Mouse (Mus musculus) monocyte, adult 2 months (primary cell): ENCODE measurements around the gene Acy3.
"Not testable (repeated sequence)": the region's sequence is repeated elsewhere in the genome, so short reads cannot be mapped to it uniquely, and the experiment has no call there.

Experiments used
- DNase-seq, 2 experiments: peaks; one replicate each; pipeline ENCODE4 v3.0.0; 2022; ENCODE audit warnings: low spot score in 2 of 2, low read depth in 1 of 2

The Acy3 gene

GRCm38 (mm10) chr19:3972229-3972628 is 14.1 kb upstream of the Acy3 start, which contains the start of gene Aldh3b2:
Gene Aldh3b2 (plus strand): TSS chr19:3972328.
- no peak for DNase-seq

- DNase-seq = not testable (repeated sequence)
These were observed 11.8 kb upstream of the Acy3 start for GRCm38 (mm10) chr19:3974608-3975007.

- DNase-seq = no peak
These were observed 10.5 kb upstream of the Acy3 start for GRCm38 (mm10) chr19:3975866-3976265.

DNA sequence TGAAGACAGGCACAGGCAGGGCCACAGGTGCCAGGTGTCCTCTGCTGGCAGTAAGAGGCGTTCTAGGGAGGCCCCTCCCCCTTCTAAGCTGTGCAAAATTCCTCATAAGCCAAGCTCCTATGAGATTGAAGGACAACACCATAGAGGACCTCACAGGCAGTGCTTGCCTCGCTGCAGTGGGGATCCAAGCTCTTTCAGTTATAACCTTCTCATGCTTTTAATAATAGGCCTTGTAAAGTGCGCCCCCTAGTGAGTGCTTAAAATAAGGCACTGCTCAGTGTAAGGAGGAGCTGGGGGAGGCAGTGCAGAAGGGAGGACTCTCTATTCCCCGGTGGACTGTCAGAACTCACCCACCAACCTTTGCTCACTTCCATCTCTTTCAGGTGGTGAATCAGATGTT is 6.1 kb upstream of the Acy3 start:
- peak; percentile 29 to 57 for DNase-seq

- no peak for DNase-seq
These were observed 5.5 kb upstream of the Acy3 start for GRCm38 (mm10) chr19:3980917-3981316.

DNA sequence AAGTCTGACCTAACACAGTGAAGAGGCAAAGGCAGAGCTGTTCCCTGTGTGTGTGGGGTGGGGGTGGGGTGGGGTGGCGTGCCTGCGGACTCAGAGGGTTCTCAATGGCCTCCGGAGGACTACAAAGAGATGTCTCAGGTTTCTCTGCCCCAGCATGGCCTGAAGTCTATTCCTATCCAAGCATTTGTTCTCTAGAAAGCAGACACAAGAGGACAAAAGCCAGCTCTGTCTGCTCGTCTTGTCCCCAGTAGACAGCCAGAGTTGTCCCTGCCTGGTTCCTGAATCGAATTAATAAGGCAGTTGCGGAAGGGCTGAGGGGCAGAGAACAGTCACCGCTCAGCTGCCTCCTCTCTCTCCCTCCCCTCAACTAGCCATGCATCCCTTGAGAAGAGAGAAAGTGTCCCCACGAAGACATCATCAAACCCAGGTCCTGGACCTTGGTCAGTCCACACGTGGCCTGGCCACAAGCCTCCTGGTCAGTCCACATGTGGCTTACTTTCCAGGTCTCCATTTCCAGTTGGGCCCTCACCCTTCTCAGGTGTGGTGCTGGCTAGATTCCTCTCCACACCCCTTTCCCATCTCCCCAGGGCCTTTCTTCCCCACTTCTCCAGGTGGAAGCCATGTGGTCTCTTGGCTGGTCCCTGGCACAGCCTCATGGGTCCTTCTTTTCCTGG is 2.7 kb upstream of the Acy3 start:
- DNase-seq = no peak

DNA sequence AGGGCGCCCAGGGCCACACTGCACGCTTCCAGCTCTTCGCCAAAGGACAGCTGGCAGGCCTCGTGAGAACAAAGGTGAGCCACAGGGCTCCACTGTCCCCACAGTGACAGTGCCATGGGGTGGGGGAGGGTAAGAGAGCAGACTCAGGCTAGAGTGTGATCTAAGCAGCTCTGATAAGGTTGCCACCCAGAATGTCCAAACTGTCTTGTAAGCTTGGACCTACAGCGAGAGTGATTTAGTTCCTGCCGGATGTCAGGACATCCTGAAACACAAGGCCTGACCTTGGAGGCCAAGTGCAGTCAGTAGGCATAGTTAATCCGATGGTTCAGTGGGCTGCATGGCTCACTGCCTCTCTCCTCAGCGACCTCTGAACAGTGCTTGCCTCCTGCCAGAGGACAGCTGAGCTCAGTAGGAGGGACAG is 1.1 kb upstream of the Acy3 start:
- no peak for DNase-seq

GRCm38 (mm10) chr19:3988066-3988465 is 1.7 kb downstream of the Acy3 start:
- DNase-seq = no peak

DNA sequence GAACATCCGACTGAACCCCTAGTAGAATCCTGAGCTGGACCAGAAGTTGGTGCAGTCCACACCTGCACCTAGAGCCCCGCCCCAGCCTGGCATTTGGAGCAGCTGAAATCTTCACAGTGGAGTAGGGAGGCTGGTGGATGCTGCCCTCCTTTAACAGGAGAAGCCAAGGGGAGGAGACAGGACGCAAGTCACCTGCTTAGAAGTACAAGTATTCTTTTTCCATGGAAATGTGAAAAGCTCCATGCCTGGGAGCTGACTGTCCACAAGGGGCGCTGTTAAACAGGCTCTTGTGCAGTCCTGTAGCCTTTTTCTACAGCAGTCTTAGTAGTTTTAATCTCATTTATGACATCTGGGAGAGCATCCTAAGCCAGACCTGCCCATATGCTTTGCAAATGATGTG is 2.4 kb downstream of the Acy3 start:
- no peak for DNase-seq

GRCm38 (mm10) chr19:3990804-3991203 is 4.4 kb downstream of the Acy3 start:
- no peak for DNase-seq

DNA sequence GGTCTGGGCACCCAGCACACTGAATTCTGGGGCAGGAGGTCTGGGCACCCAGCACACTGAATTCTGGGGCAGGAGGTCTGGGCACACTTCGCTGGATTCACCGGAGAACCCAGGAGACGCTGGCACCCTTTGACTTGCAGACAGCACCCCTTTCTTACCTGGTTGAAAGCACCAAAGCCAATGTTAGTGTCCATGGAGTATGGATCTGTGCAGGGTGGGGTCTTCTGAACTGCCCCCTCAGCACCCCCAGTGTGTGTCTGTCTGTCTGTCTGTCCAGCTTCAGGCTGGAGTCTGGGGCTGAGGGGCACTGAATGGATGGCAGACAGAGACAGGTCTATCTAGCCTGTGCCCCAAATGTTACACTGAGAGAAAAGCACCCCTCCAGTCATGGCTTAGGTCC is 5.2 kb downstream of the Acy3 start:
- DNase-seq = no peak

DNA sequence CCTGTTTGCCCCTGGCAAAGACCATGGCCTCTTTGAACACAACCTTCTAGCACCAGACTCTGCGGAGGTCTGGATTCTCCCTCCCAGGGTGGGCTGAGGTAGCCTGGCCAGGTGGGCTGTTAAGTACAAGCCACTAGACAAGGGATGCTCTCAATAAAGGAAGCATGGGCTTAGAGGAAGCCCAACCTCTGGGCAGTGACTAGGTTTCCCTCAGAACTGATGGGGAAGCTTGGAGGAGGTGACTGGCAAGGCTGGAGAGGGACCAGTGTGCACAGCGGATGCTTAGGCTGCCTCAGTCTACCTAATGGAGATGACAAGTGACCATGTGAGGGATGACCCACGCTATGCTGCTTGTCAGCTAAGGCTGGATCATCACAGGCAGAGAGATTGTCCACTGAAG is 5.6 kb downstream of the Acy3 start:
- no peak for DNase-seq

DNA sequence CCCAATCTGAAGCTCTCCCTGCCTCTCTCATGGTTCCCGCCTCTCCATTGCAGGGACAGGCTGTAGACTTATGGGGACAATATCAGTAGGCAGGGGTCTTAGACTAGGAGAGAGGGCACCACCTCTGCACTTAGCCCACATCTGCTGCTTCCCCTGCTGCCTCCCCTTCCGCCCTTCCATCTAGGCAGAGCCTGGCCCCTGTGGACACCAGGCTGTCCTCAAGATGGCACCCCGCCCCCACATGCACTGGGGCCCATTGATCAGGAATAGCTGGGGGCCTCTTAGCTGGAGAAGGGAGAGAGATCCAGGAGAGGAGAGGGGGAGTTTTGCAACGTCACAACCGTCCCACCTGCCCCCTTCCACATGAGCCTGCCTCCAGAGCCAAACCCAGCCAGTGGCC is 6.0 kb downstream of the Acy3 start, which contains the start of gene Tbx10:
Gene Tbx10, plus strand, starts transcription at position 337 of the 400 bp plus-strand sequence.
- DNase-seq = no peak

- DNase-seq = no peak
These were observed 8.6 kb downstream of the Acy3 start for GRCm38 (mm10) chr19:3994932-3995331.

- DNase-seq = no peak
These were observed 9.1 kb downstream of the Acy3 start for GRCm38 (mm10) chr19:3995505-3995904.

DNA sequence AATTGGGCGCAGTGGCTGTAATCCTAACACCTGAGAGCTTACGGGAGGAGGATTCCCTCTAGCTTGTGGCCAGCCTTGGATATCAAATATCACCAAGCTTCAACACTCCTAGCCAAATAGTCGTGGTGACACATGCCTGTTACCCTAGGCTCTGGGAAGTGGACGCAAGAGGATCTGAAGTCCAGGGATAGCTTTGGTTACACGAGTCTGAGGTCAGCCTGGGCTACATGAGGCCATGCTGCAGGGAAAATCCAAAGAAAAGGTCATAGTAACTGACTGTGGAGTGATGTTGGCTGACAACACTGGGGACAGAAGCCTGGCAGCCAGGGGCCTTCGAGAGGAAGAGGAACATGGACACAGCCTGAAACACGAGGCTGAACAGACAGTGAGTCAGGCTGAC is 9.7 kb downstream of the Acy3 start:
- DNase-seq = no peak

DNA sequence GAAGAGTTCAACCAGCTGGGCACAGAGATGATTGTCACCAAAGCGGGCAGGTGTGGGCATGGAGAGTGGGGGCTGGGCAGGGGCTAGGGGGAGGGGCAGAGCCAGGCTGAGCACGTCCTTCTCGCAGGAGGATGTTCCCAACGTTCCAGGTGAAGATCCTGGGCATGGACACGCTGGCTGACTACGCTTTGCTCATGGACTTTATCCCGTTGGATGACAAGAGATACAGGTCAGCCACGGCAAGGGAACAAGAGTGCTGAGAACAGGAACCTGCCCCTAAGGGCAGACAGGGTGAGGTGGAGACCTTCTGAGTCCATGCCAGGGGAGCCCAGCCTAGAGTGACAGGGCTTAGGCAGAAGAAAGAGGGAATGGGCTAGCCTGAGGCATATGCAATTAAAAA is 10.4 kb downstream of the Acy3 start:
- no peak for DNase-seq

DNA sequence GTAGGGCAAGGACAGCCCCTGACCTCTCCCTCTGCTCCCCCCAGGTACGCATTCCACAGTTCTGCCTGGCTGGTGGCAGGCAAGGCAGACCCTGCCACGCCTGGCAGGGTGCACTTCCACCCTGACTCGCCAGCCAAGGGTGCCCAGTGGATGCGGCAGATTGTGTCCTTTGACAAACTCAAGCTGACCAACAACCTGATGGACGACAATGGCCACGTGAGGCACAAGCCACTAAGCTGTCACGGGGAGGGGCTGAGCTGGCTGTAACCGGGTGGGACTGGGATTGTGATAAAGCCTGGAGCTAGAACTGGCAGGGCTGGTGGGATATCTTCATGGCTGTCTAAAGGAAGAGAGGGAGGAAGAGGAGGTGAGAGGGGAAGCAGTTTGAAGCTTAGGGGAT is 10.9 kb downstream of the Acy3 start:
- no peak for DNase-seq

DNA sequence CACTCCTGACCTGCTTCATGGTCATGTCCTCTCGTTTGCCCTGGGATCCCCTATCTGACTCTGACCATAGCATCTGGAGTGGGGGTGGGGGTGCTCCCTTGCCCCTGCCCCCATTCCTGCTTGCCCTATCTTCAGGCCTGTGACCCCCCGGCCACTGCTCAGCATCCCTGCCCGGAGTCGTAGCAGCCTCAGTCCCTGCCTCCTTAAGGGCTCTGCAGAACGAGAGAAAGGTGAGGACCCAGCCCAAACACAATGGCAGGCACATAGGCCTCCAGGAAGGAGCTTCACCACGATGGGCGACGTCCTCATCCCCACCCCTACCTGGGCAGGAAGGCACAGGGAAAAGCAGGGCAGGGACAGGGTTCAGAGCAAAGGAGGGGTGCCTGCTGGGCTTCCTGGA is 12.0 kb downstream of the Acy3 start:
- DNase-seq = no peak

- DNase-seq = no peak
These were observed 12.9 kb downstream of the Acy3 start for GRCm38 (mm10) chr19:3999121-3999730.

- peak; percentile 95 to 96 for DNase-seq
These were observed 13.9 kb downstream of the Acy3 start, which contains the start of the genes Nudt8 and Gm49405 for GRCm38 (mm10) chr19:4000119-4000900. Gene Nudt8 (plus strand): TSS chr19:4000580. Gene Gm49405 (plus strand): TSS chr19:4000626.

DNA sequence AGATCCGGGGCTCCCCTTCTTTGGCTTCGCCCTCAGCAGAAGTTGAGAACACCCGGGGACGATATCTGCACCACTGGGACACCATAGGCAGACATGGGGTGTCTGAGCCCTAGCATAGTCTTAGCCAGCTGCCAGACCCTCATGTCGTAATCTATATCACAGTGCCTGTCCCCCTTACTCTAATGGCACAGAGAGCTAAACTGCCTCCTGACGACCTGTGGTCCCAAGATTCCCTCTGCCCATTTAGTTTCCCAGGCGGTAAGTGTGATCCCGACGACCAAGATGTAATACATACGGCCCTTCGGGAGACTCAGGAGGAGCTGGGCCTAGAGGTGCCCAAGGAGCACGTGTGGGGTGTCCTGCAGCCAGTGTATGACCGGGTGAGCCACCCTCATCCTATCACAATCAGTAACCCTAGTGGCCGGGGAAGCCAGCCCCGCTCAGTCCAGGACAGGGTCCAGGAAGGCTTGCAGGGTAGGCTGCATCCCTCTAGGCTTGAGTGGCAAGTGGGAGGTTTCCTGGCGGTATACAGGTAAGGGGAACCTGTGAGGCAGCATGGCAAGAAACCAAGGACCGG is 14.7 kb downstream of the Acy3 start:
- no peak for DNase-seq
